In the genomic region with DNA sequence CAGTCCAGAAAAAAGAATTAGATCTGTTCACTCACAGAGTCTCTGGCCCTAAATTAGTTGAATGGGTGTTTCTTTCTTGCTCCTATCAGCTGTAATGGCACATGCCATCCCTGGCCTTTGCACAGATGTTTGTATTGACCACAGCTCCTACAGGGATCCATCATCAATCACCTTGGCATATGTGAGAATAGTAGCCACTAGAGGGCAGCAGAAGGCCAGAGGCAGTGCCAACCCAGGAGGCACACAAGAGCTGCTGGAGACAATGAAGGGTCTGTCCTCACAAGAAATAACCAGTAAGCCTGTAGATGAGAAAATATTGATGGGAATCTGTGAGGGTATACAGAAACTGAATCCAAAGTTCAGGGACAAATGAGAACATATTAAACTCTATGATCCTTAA, we compare ENCODE assay signal across 9 mouse cellular contexts. TPM values are rescaled to one million over a fixed set of nuclear protein-coding genes. Genes with fewer than 3 reads are reported as not detected.
DNase-seq lines count a peak whose midpoint lies in the region; ATAC-seq and TF ChIP-seq lines count a peak whose summit lies in the region.
"Had no signal": no experiment of that assay in that cellular context is flagged by ENCODE, and none has a peak within 500 bp of the region (broad histone marks: within the 10 kb centered on the region; RNA-seq: fewer than 3 reads in every experiment).

No protein-coding gene starts in this region.

- peak; percentile 86 for TF ChIP-seq CTCF in liver, embryonic 14.5 days (IDR thresholded peaks at IDR 0.05; ENCODE audit: low read depth)

- no peak overlapping the region for H3K4me3 ChIP-seq in ES-E14 (ENCODE audit: insufficient read depth in 1 of 2, low read depth in 1 of 2, low read length in 2 of 2, poor library complexity in 1 of 2, severe bottlenecking in 1 of 2)
- no peak overlapping the region for H3K4me3 ChIP-seq in kidney, embryonic 15.5 days (replicated peaks)
- H3K4me3 ChIP-seq in liver, embryonic 14.5 days (ENCODE audit: insufficient read depth in 1 of 2, low read depth in 2 of 2, low read length in 2 of 2): no peak overlapping the region
- H3K4me3 ChIP-seq: heart, embryonic 13.5 days had no signal

- no peak for TF ChIP-seq EP300 in liver, embryonic 14.5 days (IDR thresholded peaks at IDR 0.05; ENCODE audit: low read depth)

- H3K9me3 ChIP-seq in ES-E14 (ENCODE audit: control insufficient read depth, insufficient read depth, low read depth, low read length): no peaks in the 10 kb centered on the region
- no peaks in the 10 kb centered on the region for H3K9me3 ChIP-seq in kidney, embryonic 15.5 days (replicated peaks)
- no peaks in the 10 kb centered on the region for H3K9me3 ChIP-seq in liver, embryonic 14.5 days (ENCODE audit: control insufficient read depth, low read length)
- H3K9me3 ChIP-seq: heart, embryonic 13.5 days had no signal

- H3K27me3 ChIP-seq in kidney, embryonic 15.5 days: no peaks in the 10 kb centered on the region
- no peaks in the 10 kb centered on the region for H3K27me3 ChIP-seq in liver, embryonic 14.5 days (ENCODE audit: control insufficient read depth, insufficient read depth, low read length)
- H3K27me3 ChIP-seq: heart, embryonic 13.5 days had no signal

- no peak overlapping the region for H3K9ac ChIP-seq in ES-E14 (ENCODE audit: insufficient read depth, low read depth, low read length, poor library complexity, severe bottlenecking)
- H3K9ac ChIP-seq in kidney, embryonic 15.5 days: no peak overlapping the region
- no peak overlapping the region for H3K9ac ChIP-seq in liver, embryonic 14.5 days (replicated peaks)
- H3K9ac ChIP-seq: heart, embryonic 13.5 days had no signal

- peak; percentile 60 for DNase-seq in A20 (ENCODE audit: low read depth, low spot score)
- DNase-seq in ES-E14 (ENCODE audit: low read depth, low spot score): peak; percentile 41
- DNase-seq in cerebellum, adult 11-12 months: peak; percentile 61
- DNase-seq in liver, embryonic 14.5 days (ENCODE audit: low read depth in 3 of 3, low spot score in 3 of 3): peak in 1 of 3 experiments; percentile 10
- peak; percentile 4 for DNase-seq in retina, adult 2 months (ENCODE audit: low read depth, low spot score)
- DNase-seq in thymus, postnatal 36 days: peak; percentile 56 to 64

- no peaks in the 10 kb centered on the region for H3K36me3 ChIP-seq in ES-E14 (ENCODE audit: control insufficient read depth, insufficient read depth, low read length, poor library complexity, severe bottlenecking)
- H3K36me3 ChIP-seq in kidney, embryonic 15.5 days: no peaks in the 10 kb centered on the region
- H3K36me3 ChIP-seq in liver, embryonic 14.5 days (replicated peaks; ENCODE audit: control insufficient read depth, insufficient read depth, low read depth): no peaks in the 10 kb centered on the region
- H3K36me3 ChIP-seq: heart, embryonic 13.5 days had no signal

- no peak overlapping the region for H3K27ac ChIP-seq in ES-E14 (ENCODE audit: insufficient read depth, low read depth, low read length, poor library complexity, severe bottlenecking)
- H3K27ac ChIP-seq in kidney, embryonic 15.5 days: no peak overlapping the region
- H3K27ac ChIP-seq in liver, embryonic 14.5 days: no peak overlapping the region
- H3K27ac ChIP-seq: heart, embryonic 13.5 days had no signal

- in situ Hi-C loops in ES-E14 (cut with MboI; ENCODE audit: low sequenced_read_pairs in 2 of 2, unreplicated experiment in 2 of 2): no loop called here

- H3K4me2 ChIP-seq in kidney, embryonic 15.5 days: no peak overlapping the region
- H3K4me2 ChIP-seq in liver, embryonic 14.5 days (ENCODE audit: low read depth): no peak overlapping the region
- H3K4me2 ChIP-seq: heart, embryonic 13.5 days had no signal

- H3K4me1 ChIP-seq in ES-E14 (ENCODE audit: control insufficient read depth in 2 of 2, insufficient read depth in 2 of 2, low read length in 2 of 2, poor library complexity in 1 of 2): no peaks in the 10 kb centered on the region
- H3K4me1 ChIP-seq in kidney, embryonic 15.5 days: no peaks in the 10 kb centered on the region
- no peaks in the 10 kb centered on the region for H3K4me1 ChIP-seq in liver, embryonic 14.5 days (replicated peaks; ENCODE audit: control insufficient read depth in 2 of 2, insufficient read depth in 2 of 2, low read length in 1 of 2)
- H3K4me1 ChIP-seq: heart, embryonic 13.5 days had no signal

- ATAC-seq in frontal cortex, adult (ENCODE audit: low TSS enrichment): peak; percentile 93
- ATAC-seq in kidney, embryonic 15.5 days (replicated peaks; ENCODE audit: low FRiP score): 0 out of 2 replicates have a peak, but pooled peaks have one; percentile 43
- ATAC-seq in liver, embryonic 14.5 days (ENCODE audit: insufficient read depth): no peak

TF ChIP-seq in ES-E14, 5 proteins besides CTCF, POLR2A, EP300 and RAD21:
- TF ChIP-seq ZNF384 (IDR thresholded peaks at IDR 0.05; ENCODE audit: low read depth, low read length): no peak
- no peak for TF ChIP-seq MAFK (IDR thresholded peaks at IDR 0.05; ENCODE audit: insufficient read depth, low read depth, low read length)
- TF ChIP-seq CHD2 (IDR thresholded peaks at IDR 0.05; ENCODE audit: low read depth, low read length): no peak
- TF ChIP-seq ZC3H11A (IDR thresholded peaks at IDR 0.05; ENCODE audit: borderline replicate concordance, low read depth, low read length): no peak
- no peak for TF ChIP-seq HCFC1 (IDR thresholded peaks at IDR 0.05; ENCODE audit: borderline replicate concordance, insufficient read depth, low read length)

RNA-seq across cellular contexts. Expression of gene Ermn, which starts 2.7 kb away (rescaled TPM):
- total RNA-seq in ES-E14 (2012; rRNA removed): not detected in 2 replicates
- polyA plus RNA-seq in kidney, embryonic 15.5 days (2015; fragmentation: Nextera tagmentation; extraction: Ambion mirVana): not detected in 2 replicates
- not detected in 2 replicates for polyA plus RNA-seq in liver, embryonic 14.5 days (2012; rRNA removed)
- polyA plus RNA-seq in liver, embryonic 14.5 days (2014; fragmentation: Nextera tagmentation; extraction: Ambion mirVana): not detected in 2 replicates
- polyA plus RNA-seq: heart, embryonic 13.5 days had no signal

RNA-seq across cellular contexts. Expression of gene Galnt5, which starts 57.7 kb away (rescaled TPM):
- total RNA-seq in ES-E14 (2012; rRNA removed): not detected in 2 replicates
- 1.1 and 2.0 TPM in 2 replicates for polyA plus RNA-seq in kidney, embryonic 15.5 days (2015; fragmentation: Nextera tagmentation; extraction: Ambion mirVana)
- 0.01 and 0.02 TPM in 2 replicates for polyA plus RNA-seq in liver, embryonic 14.5 days (2012; rRNA removed)
- polyA plus RNA-seq in liver, embryonic 14.5 days (2014; fragmentation: Nextera tagmentation; extraction: Ambion mirVana): 0.03 TPM in 1 of 2 replicates, not detected in the other
